Mouse (Mus musculus) cortical plate, adult 2 months (tissue): Measurements from ENCODE around the gene Grin2b.

Experiments used
- CTCF ChIP-seq: fragments of 200-500 bp; IDR thresholded peaks from 2 replicates; pipeline ENCODE4 v1.5.1; 2011; ENCODE audit warnings: mild to moderate bottlenecking, control low read depth, low read length; ENCODE audit not compliant: insufficient read depth; ENCODE audit errors: extremely low read depth
- POLR2A ChIP-seq: fragments of 200-500 bp; IDR thresholded peaks from 2 replicates; pipeline ENCODE4 v1.6.1; 2011; ENCODE audit warnings: mild to moderate bottlenecking, low read length, control low read depth; ENCODE audit not compliant: insufficient read depth; ENCODE audit errors: extremely low read depth

GRCm38 (mm10) chr6:135805436-135805835 is 367.9 kb downstream of the Grin2b start:
- TF ChIP-seq CTCF (no peak), POLR2A (no peak)
